Mouse (Mus musculus): ENCODE measurements around the gene Mpg.
A peak's percentile ranks its signal among the peaks of the same experiment; 100 is the strongest.

Mpg gene

DNA sequence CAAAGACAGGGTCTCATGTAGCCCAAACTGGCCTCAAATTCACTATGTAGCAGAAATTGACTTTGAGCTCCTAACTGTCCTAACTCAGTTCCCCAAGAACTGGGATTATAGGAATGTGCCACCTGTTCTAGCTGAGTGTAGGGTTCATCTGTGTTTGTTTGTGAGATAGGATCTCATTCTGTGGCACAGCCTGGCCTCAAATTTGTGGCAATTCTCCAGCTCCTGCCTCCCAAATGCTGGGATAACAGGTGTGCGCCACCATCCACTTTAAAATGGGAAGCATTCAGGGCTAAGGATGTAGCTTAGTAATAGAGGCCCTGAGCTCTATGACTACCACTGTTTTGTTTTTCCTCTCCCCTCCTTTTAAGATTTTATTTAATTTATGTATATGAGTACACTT, 26.8 kb downstream of the Mpg start:
- no peak for DNase-seq (ENCODE audit: low read depth in 1 of 2, low spot score in 2 of 2)

DNA sequence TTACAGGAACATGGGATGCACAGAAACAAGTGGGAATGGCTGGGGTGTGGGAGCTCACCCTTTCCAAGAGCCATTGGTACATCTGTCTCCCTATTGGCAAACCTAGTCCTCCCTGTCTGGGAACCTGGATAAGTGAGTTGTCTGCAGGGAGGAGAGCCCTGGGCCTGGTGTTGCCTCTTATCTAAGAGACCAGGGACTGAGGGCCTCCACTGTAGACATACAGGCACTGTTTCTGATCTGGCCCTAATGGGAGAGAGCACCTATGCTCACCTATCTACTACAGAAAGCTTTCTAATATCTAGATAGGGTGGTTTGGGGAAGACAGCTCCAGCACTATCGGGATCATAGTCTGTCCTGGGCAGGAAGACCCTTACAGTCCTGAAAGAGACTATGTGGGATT, 29.8 kb downstream of the Mpg start:
- DNase-seq (ENCODE audit: low read depth in 1 of 2, low spot score in 2 of 2) = no peak

DNA sequence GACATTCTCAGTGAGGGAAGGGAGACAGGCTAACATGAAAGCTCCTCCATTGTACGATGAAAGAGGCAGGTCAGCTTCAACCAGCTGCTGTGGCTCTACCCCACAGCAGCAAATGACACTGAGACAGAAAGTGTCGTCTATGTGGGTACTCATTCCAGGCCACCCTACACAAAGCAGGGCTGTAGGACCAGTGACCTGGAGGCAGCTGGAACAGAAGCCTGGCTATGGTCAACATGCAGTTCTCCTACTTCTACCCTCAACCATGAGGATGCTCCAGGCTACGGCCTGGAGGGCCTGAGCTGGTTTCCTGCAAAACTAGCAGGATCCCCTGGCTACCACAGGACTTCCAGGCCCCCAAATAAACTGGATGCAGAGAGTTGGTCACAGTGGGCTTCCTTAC, 30.3 kb downstream of the Mpg start:
- no peak for DNase-seq (ENCODE audit: low read depth in 1 of 2, low spot score in 2 of 2)

DNA sequence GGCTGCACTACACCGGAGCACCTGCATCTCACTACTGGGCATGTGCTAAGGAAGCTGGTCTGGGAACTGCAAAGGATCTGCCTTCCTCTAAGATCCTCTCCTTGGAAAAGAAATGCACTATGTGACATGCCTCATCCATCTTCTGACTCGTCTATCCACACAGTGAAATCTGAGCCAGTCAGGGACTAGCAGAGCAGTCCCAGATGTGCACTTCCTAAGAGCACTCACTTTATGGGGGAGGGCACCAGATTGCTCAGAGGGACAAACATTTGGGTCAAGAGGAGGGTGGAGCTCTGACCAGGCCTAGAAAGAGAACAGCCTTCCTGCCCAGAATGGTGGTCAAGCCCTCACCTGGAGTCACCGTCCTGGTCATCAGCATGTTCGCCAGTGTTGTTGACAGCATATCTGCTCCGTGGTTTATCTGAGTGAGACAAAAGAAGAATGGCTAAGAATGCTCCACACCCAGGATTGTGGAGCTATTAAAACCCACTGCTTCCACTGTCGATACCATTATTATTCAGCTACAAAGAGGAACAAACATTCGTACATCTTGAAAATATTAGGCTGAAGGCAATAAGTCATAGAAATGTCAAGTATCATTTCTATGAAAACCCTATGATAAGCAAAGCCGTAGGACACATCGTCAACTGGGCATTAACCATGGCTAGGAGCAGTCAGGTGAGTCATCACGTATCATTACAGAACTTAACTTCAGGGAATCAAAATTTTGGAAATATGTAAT, 36.5 kb downstream of the Mpg start:
- DNase-seq (ENCODE audit: low read depth in 1 of 2, low spot score in 2 of 2) = no peak

DNA sequence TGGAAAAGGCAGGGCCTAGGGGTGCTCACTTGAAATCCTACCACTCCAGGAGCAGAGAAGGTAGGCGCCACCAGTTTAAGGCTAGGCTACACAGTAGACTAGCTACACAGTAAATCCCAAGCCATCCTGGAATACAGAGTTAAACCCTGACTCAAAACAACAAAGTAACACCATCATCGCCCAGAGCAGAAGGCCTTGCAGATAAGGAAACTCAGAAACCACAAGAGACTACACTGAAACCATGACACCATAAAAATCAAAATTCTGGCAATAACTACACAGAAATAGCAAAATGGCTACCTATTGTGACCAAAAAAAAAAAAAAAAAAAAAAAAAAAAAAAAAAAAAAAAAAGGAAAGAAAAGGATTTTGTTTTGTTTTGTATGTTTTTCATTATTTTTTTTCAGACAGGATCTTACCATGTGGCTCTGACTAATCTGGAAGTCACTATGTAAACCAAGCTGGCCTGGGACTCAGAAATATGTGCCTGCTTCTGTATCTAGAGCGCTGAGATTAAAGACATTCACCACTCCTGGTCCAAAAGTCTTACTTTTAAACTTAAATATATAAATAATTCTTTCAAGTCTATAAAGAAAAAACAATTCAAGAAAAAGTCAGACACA, 38.9 kb downstream of the Mpg start:
- DNase-seq (ENCODE audit: low read depth in 1 of 2, low spot score in 2 of 2) = no peak

DNA sequence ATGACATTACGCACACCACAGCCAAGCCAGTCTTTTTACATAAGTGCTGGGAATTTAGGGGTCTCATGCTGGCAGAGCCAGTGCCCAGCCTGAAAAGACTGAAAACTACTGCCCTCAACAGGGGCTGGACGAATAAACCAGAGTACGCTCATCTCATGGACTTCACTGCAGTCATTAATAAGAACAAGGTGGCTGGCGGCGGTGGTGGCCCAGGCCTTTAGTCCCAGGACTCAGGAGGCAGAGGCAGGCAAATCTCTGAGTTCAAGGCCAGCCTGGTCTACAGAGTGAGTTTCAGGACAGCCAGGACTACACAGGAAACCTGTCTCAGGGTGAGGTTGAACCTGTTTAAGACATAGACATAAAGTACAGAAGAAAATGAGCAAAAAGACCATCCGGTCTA, 39.9 kb downstream of the Mpg start:
- DNase-seq (ENCODE audit: low read depth in 1 of 2, low spot score in 2 of 2) = no peak

DNA sequence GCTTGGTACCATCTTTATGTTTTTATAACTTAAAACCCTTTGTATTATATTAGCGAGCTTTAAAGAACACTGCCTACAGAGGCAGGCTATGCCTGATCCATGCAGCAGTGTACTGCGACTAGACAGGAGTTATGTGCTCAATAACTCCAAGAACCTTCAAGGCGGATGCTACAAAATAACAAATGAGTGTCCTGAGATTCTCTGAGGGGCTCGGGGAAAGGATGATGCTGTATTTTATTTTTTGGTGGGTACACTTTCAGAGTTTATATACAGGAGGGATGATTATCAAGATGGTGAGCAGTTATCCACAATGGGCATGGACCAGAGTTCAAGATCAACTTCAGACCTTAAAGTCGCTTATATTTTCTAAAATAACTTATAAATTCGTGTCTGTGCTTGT, 40.5 kb downstream of the Mpg start:
- DNase-seq (ENCODE audit: low read depth in 1 of 2, low spot score in 2 of 2) = no peak

DNA sequence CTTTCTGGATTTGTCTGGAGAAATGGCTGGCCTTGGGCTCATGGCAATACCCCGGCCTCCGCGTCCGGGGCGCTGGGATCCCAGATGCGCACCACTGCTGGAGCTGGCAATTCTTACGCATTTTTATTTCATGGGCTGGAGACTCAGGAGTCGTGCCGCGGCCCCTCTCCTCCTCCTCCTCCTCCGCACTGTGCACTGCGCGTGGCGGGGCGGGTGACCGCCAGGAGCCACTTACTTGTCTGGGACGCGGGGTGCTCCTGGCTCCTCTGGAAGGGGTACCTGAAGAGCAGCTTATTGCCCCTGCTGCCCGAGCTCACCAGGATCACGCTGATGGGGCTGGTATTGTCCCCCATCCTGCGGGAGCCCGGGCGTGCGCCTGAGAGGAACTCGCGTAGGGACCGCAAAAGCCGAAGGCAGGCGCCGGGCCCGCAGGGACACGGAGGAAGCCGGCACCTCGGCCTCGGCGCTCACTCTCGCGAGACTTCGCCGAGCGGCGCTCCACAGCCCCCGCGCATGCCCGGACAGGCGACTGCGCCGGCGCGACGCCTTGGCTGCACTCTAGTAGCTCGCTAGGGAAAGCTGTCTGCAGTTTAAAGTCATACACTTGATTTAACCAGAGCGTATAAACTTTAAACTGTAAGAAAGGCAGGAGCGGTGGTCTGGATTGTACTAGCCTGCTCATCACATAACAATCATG, 41.0 kb downstream of the Mpg start, which contains the start of gene Nprl3:
Nprl3 (minus strand) TSS at position 520 of the 697 bp plus-strand sequence.
- DNase-seq (ENCODE audit: low read depth in 1 of 2, low spot score in 2 of 2) = peak; percentile 84 to 89

DNA sequence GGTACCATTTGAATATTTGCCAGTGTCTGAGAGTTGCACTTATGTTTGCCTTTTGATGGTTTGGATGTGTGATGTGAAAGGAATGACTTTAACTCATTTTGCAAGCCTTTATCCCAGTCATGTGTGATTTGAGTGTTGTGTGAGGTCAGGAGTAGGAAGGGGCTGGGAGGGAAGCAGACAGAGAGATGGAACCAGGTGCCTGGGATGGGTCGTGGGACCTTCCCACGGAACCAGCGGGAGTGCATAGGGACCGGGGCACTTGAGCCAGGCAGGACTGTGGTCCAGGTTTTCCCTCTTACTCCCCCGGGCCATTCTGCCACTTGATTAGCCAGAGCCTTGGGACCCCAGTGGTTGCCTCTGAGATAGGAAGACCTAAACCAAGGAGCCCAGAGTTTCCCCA, 41.7 kb downstream of the Mpg start:
- DNase-seq (ENCODE audit: low read depth in 1 of 2, low spot score in 2 of 2) = no peak

DNA sequence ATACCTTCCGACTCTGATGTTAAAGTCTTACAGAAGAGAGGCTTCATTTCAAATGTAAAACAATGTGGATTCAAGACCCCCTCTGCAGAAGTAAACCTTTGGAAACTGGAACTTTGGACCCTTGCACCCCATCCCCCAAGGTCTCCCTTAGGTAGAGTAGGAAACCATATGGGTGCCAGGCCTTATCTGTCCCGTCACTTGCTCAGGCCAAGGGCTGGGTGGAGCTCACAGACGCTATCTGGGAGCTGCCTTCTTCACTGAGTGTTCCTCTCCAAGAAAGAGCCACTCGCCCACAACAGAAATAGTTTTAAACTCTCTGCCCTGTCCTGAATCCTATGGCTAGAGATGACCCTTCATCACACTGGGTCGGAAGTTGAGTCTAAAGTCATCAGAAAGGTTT, 42.6 kb downstream of the Mpg start:
- DNase-seq (ENCODE audit: low read depth in 1 of 2, low spot score in 2 of 2) = no peak

DNA sequence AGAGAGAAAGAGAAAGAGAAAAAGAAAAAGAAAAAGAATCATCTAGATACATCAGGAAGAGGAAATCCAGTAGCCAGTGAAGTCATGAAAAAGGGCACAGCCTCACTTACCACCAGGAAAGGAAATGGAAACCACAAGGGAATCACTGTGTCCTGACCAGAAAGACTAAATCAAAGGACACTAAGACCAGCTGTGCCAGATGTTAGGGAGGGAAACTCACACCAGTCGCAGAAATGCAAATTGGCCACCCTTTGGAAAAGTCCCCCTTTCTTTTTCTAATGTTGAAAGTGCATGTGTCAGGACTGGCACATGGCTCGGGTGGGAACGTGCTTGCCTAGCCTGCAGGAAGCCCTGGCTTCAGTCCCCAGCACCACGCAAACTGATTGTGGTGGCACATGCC, 44.9 kb downstream of the Mpg start:
- no peak for DNase-seq (ENCODE audit: low read depth in 1 of 2, low spot score in 2 of 2)

DNA sequence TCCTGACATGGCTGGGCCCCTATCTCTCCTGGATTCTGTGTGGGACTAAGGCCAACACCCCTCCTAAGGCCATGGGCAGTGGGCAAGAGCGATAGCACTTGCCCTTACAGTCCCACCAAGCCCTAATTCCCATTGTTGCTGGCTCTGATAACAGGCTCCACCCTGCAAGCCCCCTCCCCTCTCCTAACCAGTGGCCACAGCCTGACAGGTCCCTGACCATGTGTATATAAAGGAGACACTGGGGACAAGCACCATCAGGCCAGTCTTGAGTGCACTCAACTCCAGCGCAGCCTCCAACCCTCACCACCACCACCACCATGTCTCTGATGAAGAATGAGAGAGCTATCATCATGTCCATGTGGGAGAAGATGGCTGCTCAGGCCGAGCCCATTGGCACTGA, 50.0 kb downstream of the Mpg start, which contains the start of gene Hba-x:
Hba-x (plus strand) TSS at position 54 of the 400 bp plus-strand sequence.
- no peak for DNase-seq (ENCODE audit: low read depth in 1 of 2, low spot score in 2 of 2)

DNA sequence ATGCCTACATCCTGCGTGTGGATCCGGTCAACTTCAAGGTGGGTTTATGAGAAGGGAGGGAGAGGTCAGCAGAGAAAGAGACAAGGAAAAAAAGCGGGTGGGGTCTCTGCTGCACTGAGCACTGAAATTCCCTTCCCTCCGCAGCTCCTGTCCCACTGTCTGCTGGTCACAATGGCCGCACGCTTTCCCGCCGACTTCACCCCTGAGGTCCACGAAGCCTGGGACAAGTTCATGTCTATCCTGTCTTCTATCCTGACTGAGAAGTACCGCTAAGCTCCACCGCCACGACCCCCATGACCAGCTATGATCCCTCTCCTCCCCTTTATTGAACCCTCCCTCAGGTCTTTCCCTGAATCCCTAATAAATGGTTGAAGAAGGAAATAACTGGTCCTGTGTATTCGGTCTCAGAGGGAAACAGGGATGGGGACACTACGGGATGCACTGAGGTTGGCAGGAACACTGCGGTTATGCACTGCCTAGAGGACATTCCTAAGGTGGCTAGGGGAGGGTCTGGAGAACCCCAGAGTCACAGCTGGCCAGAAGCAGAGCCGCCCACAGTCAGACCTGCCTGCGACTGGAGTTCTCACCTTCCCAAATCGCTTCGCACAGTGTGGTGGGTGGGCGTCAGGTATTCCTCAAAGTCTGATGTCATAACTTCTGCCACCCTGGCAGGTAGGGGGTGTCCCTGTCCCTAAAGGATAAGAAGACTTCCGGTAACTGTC, 51.6 kb downstream of the Mpg start:
- no peak for DNase-seq (ENCODE audit: low read depth in 1 of 2, low spot score in 2 of 2)

DNA sequence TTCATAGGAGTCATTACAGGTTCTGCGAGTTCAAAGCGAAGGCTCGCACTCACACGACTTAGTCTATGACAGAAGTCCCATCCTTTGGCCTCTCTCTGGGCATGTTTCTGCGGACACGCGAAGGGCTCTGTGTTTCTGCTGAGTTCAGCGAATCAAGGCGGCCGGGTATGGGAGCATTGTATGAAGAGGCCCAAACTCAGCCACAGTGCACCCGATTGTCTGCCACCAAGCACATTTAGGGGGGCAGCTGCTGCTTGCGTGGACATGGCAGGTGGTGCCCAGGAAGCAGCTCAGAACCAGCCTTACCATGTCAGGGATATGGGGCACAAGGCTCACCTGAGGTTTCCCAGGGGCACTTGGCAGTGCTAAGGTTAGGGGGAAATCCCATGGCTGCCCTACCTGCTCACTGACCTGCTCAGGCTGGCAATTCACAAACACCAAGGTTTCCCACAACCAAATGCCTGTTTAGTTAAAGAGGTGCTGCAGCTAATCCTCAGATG, 52.2 kb downstream of the Mpg start:
- no peak for DNase-seq (ENCODE audit: low read depth in 1 of 2, low spot score in 2 of 2)

DNA sequence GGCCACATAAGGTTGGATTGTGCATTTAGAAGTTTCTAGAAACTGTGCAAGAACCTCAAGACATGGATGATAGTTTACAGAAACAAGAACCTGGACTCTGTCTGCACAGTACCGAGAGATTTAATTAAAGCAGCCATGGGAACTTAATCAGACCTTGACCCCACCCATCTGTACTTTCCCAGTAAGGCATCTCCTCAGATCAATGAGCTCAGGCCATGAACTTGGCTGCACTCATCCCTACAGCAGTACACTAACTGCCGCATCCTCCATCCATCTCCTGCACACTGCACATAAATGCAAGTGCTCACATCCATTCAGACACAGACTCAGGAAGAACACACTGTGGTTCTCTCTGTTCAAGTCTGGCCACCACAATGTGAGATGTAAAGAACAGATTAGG, 54.3 kb downstream of the Mpg start:
- no peak for DNase-seq (ENCODE audit: low read depth in 1 of 2, low spot score in 2 of 2)

DNA sequence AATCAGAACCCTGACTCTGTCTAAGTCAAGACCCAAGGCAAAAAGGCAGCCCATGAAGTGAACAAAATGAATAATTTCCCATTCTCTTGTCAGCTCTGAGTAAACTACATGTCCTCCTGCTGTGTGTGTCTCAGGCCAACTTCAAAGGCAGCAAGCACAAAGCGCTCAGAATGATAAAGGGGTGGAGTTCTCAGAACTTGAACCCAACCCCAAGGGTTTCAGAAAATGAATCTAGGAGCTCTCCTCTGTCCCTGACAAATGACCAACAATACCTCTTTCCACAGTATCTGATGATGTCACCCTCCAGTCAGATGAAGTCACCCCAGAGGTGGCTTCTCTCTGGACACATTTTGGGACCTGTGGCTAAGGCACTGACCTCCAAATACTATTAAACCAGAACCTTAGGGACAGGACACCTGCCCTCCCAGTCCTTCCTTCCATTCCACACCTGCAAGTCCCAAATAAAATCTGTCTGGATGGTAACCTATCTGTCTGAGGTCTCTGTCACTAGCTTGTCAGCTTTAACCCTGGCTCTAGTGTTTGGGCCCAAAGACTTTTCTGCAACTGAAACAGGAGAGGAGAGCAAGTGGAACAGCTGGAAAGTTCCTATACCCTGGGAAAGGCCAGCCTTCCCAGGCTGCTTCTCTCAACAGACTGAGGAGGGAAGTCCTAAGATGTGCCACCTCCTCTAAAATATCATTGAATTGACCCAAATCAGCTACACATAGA, 55.3 kb downstream of the Mpg start:
- no peak for DNase-seq (ENCODE audit: low read depth in 1 of 2, low spot score in 2 of 2)
